Mouse (Mus musculus) liver, embryonic 18 days (tissue): ENCODE measurements around the gene Gm9573. TPM values are rescaled to one million over a fixed set of nuclear protein-coding genes. Genes with fewer than 3 reads are reported as not detected.

Source experiments
- polyA plus RNA-seq: library from polyadenylated mRNA; depleted of rRNA; stranded (reverse); fragments of >200 nt; gene quantifications from 2 replicates; pipeline ENCODE4 v1.2.3, GENCODE M21; 2012; rRNA removed

The Gm9573 gene
- polyA plus RNA-seq, result not detected in 2 replicates

GRCm38 (mm10) chr17:35626537-35626936 is at the start of gene Gm9573:
TSS of gene Gm9573 (minus strand) at chr17:35626637.

GRCm38 (mm10) chr17:35673416-35674035 is 47.1 kb upstream of the Gm9573 start, which contains the start of gene Gtf2h4:
TSS of gene Gtf2h4 (minus strand) at chr17:35673739.

GRCm38 (mm10) chr17:35667334-35668065 is 41.1 kb upstream of the Gm9573 start, which contains the start of gene Vars2:
TSS of gene Vars2 (minus strand) at chr17:35667592.

GRCm38 (mm10) chr17:35643609-35644236 is 17.3 kb upstream of the Gm9573 start, which contains the start of gene Mucl3:
TSS of gene Mucl3 (minus strand) at chr17:35643695.

GRCm38 (mm10) chr17:35601249-35601648 is 25.2 kb downstream of the Gm9573 start, which contains the start of gene Sfta2:
TSS of gene Sfta2 (plus strand) at chr17:35601549.

Other genes starting within 250 kb of the Gm9573 start
- gene H2-Q4, start 247.0 kb downstream of the Gm9573 start, polyA plus RNA-seq, result 18.2 and 23.7 TPM in 2 replicates
- 10.0 and 14.3 TPM in 2 replicates for gene H2-Q6, start 201.8 kb downstream of the Gm9573 start, polyA plus RNA-seq
- 10.8 and 12.6 TPM in 2 replicates for gene H2-Q7, start 187.5 kb downstream of the Gm9573 start, polyA plus RNA-seq
- 479 and 528 TPM in 2 replicates for gene H2-Q10, start 156.5 kb downstream of the Gm9573 start, polyA plus RNA-seq
- gene Pou5f1, start 120.6 kb downstream of the Gm9573 start, polyA plus RNA-seq, result not detected in 2 replicates
- 18.0 and 19.9 TPM in 2 replicates for gene Tcf19, start 109.8 kb downstream of the Gm9573 start, polyA plus RNA-seq
- gene Cchcr1, start 109.5 kb downstream of the Gm9573 start, polyA plus RNA-seq, result 5.5 and 6.6 TPM in 2 replicates
- 0.06 and 0.12 TPM in 2 replicates for gene Psors1c2, start 93.4 kb downstream of the Gm9573 start, polyA plus RNA-seq
- 0.01 TPM in 1 of 2 replicates, not detected in the other for gene Cdsn, start 74.5 kb downstream of the Gm9573 start, polyA plus RNA-seq
- gene 2300002M23Rik, start 59.2 kb downstream of the Gm9573 start, polyA plus RNA-seq, result not detected in 2 replicates
- not detected in 2 replicates for gene Sfta2, start 25.1 kb downstream of the Gm9573 start, polyA plus RNA-seq
- gene Mucl3, start 17.1 kb upstream of the Gm9573 start, polyA plus RNA-seq, result 0.01 TPM in 2 replicates
- 6.9 and 8.3 TPM in 2 replicates for gene Vars2, start 41.0 kb upstream of the Gm9573 start, polyA plus RNA-seq
- 14.3 and 15.4 TPM in 2 replicates for gene Gtf2h4, start 47.1 kb upstream of the Gm9573 start, polyA plus RNA-seq
- gene Ddr1, start 78.0 kb upstream of the Gm9573 start, polyA plus RNA-seq, result 2.2 TPM in 2 replicates
- 5.5 and 6.5 TPM in 2 replicates for gene Ier3, start 195.0 kb upstream of the Gm9573 start, polyA plus RNA-seq
- gene Flot1, start 196.6 kb upstream of the Gm9573 start, polyA plus RNA-seq, result 31.0 and 40.2 TPM in 2 replicates
- 251 and 259 TPM in 2 replicates for gene Tubb5, start 211.7 kb upstream of the Gm9573 start, polyA plus RNA-seq
- 4.3 and 4.5 TPM in 2 replicates for gene Mdc1, start 214.9 kb upstream of the Gm9573 start, polyA plus RNA-seq
- 10.7 and 11.1 TPM in 2 replicates for gene Nrm, start 234.7 kb upstream of the Gm9573 start, polyA plus RNA-seq
- gene Ppp1r18, start 239.0 kb upstream of the Gm9573 start, polyA plus RNA-seq, result 17.4 and 18.6 TPM in 2 replicates